Comparison of ENCODE assay signal across 14 mouse cellular contexts in genomic region chr14:61290664-61291063, GRCm38 (mm10). TPM values are rescaled to one million over a fixed set of nuclear protein-coding genes. Genes with fewer than 3 reads are reported as not detected.
DNase-seq lines count a peak whose midpoint lies in the region; ATAC-seq lines count a peak whose summit lies in the region.
"Had no signal": no experiment of that assay in that cellular context is flagged by ENCODE, and none has a peak within 500 bp of the region (broad histone marks: within the 10 kb centered on the region; RNA-seq: fewer than 3 reads in every experiment).

No protein-coding gene starts in this region.

- peak; percentile 13 to 27 for DNase-seq in heart, postnatal 14 days
- no peak for DNase-seq in heart, adult 9 months (ENCODE audit: low spot score in 2 of 2)
- peak; percentile 12 for DNase-seq in NIH3T3 (ENCODE audit: low read depth)
- peak; percentile 82 for DNase-seq in adrenal gland, postnatal 10 days
- DNase-seq in kidney, postnatal 14 days, result peak; percentile 49
- no peak for DNase-seq in thymus, postnatal 36 days
- DNase-seq: thymus, postnatal 14 days had no signal

- H3K27me3 ChIP-seq in forebrain, embryonic 15.5 days, result no peaks in the 10 kb centered on the region
- H3K27me3 ChIP-seq: limb, embryonic 12.5 days; neural tube, embryonic 13.5 days had no signal

- no peak overlapping the region for H3K27ac ChIP-seq in forebrain, embryonic 15.5 days (replicated peaks)
- H3K27ac ChIP-seq: hindbrain, embryonic 10.5 days; limb, embryonic 12.5 days; neural tube, embryonic 13.5 days had no signal

- H3K4me1 ChIP-seq in forebrain, embryonic 15.5 days, result peaks cover 5% of the 10 kb centered on the region; the same call in 1 of the 2 replicates
- H3K4me1 ChIP-seq: hindbrain, embryonic 10.5 days; limb, embryonic 12.5 days; neural tube, embryonic 13.5 days had no signal

- H3K36me3 ChIP-seq in forebrain, embryonic 15.5 days, result no peaks in the 10 kb centered on the region
- H3K36me3 ChIP-seq: hindbrain, embryonic 10.5 days; limb, embryonic 12.5 days; neural tube, embryonic 13.5 days had no signal

- no peak overlapping the region for H3K9ac ChIP-seq in forebrain, embryonic 15.5 days (replicated peaks)
- H3K9ac ChIP-seq: limb, embryonic 12.5 days; neural tube, embryonic 13.5 days had no signal

- no peak overlapping the region for H3K4me2 ChIP-seq in forebrain, embryonic 15.5 days (replicated peaks)
- H3K4me2 ChIP-seq: limb, embryonic 12.5 days; neural tube, embryonic 13.5 days had no signal

- ATAC-seq in megakaryocyte, adult 5-6 weeks (ENCODE audit: poor library complexity, severe bottlenecking), result no peak
- ATAC-seq in forebrain, embryonic 15.5 days (replicated peaks), result no peak

- no peaks in the 10 kb centered on the region for H3K9me3 ChIP-seq in forebrain, embryonic 15.5 days
- H3K9me3 ChIP-seq: hindbrain, embryonic 10.5 days; limb, embryonic 12.5 days; neural tube, embryonic 13.5 days had no signal

- no peak overlapping the region for H3K4me3 ChIP-seq in forebrain, embryonic 15.5 days
- H3K4me3 ChIP-seq: erythroblast, embryonic 14.5 days; hindbrain, embryonic 10.5 days; limb, embryonic 12.5 days; neural tube, embryonic 13.5 days had no signal

- intact Hi-C loops in heart, postnatal 14 days (cut with DNase I), result loop anchor here (10.0 kb wide), 1 partner anchor 176 kb away; no protein-coding TSS in a partner anchor

- WGBS in forebrain, embryonic 15.5 days, result 35% methylated on average over 3 of the region's 3 CpGs

RNA-seq across cellular contexts. Expression of gene Arl11, which starts 18.9 kb away (rescaled TPM):
- total RNA-seq in heart, postnatal 14 days (2021), result under 1 TPM; 0.83 to 0.96 TPM
- 1 to 10 TPM in 1 of 2 experiments, under 1 TPM in 1; 0.85 to 1.1 TPM for total RNA-seq in adrenal gland, postnatal 10 days (2021)
- 55.5 and 62.1 TPM in 2 replicates for total RNA-seq in megakaryocyte, adult 5-6 weeks (2015)
- total RNA-seq in megakaryocyte, adult 5-6 weeks (2017), result 24.3 and 30.7 TPM in 2 replicates
- polyA plus RNA-seq in forebrain, embryonic 15.5 days (2015; fragmentation: Nextera tagmentation; extraction: Ambion mirVana), result 0.28 and 0.33 TPM in 2 replicates
- polyA plus RNA-seq: erythroblast, embryonic 14.5 days had no signal

RNA-seq across cellular contexts. Expression of gene Sgcg, which starts 32.4 kb away (rescaled TPM):
- total RNA-seq in heart, postnatal 14 days (2021), result 100 to 1,000 TPM; 199 to 202 TPM
- 10 to 100 TPM; 10.2 to 20.1 TPM for total RNA-seq in adrenal gland, postnatal 10 days (2021)
- total RNA-seq in megakaryocyte, adult 5-6 weeks (2015), result not detected in 2 replicates
- total RNA-seq in megakaryocyte, adult 5-6 weeks (2017), result not detected in 2 replicates
- 0.20 TPM in 1 of 2 replicates, not detected in the other for polyA plus RNA-seq in forebrain, embryonic 15.5 days (2015; fragmentation: Nextera tagmentation; extraction: Ambion mirVana)
- total RNA-seq: megakaryocyte progenitor cell, adult 5-6 weeks had no signal
- polyA plus RNA-seq: erythroblast, embryonic 14.5 days had no signal

Comparison
In these comparisons a context has a peak if more than half of its experiments do, and no peak if none do; other contexts are left out.
1. DNase-seq: peak in heart, postnatal 14 days (2 of 2), NIH3T3 (single experiment), adrenal gland, postnatal 10 days (single experiment) and kidney, postnatal 14 days (single experiment); none in heart, adult 9 months (0 of 2) and thymus, postnatal 36 days (0 of 2).
2. RNA of gene Arl11, which starts 18.9 kb away (total RNA-seq): 24.3 to 62.1 TPM in megakaryocyte, adult 5-6 weeks; 0.85 to 1.1 TPM in adrenal gland, postnatal 10 days and 0.83 to 0.96 TPM in heart, postnatal 14 days; every median in the first group is over 10 times any median in the second.
3. RNA of gene Sgcg, which starts 32.4 kb away (total RNA-seq): 199 to 202 TPM in heart, postnatal 14 days and 10.2 to 20.1 TPM in adrenal gland, postnatal 10 days; not detected in megakaryocyte, adult 5-6 weeks; every median in the first group is over 10 times any median in the second.